Mouse (Mus musculus): ENCODE measurements around the gene Nr1h2.

Gene Nr1h2

DNA sequence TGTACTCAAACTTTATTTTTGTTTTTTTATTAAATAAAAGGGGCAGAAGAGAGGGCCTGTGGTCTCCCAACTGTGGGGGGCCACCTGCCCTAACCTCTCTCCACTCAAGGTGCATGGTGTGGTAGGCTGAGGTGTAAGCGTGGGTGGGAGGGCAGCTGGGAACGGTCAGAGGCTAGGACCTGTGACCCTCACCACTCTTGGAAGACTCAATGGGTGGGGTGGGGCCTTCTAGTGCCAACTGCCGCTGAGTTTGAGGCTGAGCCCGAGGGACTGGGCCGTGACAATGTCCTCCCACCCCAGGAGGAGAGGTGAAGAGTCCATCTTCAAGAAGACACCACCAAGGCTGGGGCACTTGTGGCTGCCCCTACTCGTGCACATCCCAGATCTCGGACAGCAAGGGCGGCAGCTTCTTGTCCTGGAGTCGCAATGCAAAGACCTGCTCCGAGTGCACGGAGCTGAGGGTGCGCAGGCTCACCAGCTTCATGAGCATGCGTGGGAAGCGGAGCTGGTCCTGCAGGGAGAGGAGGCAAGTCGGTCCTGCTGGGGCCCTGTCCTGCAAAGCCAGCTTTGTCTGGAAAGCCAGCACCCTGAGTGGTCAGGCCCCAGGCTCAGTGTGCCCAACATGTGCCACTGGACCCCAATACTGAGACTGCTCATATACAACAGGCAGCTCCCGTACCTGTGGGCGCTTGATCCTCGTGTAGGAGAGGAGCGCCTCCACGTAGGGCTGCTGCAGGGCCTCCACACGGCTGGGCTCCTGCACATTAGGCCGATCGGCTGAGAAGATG is 3.9 kb downstream of the Nr1h2 start:
- no peak for DNase-seq (ENCODE audit: low spot score in 2 of 2)

DNA sequence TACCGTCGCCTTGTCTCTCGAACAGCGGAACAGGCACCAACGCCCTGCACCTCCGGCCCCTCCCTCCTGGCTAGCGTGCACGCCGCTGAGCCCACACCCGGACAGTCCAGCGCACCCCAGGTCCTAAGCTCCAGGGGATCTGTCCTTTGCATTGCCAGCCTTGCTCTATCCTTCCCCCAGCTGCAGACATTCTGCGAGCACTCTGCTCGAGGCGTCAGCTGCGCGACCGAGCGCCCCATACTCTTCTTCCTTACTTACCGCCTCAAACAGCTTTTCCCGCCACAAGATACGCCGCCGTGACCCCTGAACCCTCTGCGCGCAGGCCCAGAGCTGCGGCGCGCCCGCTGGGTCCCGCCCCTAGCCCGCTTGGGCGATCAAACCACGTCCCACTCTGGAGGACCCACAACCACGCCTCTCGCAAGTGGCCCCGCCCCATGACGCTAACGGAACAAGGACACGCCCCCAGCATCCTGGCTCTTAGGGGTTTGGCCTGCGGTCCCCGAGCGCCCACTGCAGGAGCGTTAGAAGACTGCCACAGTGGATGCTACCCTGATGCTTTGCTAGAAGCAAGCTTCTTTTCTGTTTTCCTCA is 5.2 kb downstream of the Nr1h2 start, which contains the start of gene Pold1:
Gene Pold1 (minus strand): TSS at position 353 of the 591 bp plus-strand sequence.
- peak; percentile 99 for DNase-seq (ENCODE audit: low spot score in 2 of 2)

DNA sequence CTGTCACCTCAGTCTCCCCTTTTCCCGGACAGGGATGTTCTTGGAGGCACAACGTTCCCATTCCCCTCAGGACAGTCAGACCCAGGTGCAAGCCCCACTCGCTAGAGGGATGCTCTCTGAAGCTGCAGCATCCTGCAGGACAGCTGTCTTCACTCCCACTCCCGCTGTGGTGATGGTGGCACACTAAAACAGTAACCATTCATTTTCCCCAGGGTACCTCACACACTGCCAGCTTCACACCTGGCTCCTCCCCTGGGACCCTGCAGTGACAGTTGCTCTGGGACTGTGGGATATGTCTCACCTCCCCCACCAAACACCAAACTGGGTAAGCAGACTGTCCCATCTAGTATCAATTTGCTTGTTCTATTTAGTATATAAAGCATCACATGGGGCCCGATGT is 6.0 kb downstream of the Nr1h2 start:
- no peak for DNase-seq (ENCODE audit: low spot score in 2 of 2)

DNA sequence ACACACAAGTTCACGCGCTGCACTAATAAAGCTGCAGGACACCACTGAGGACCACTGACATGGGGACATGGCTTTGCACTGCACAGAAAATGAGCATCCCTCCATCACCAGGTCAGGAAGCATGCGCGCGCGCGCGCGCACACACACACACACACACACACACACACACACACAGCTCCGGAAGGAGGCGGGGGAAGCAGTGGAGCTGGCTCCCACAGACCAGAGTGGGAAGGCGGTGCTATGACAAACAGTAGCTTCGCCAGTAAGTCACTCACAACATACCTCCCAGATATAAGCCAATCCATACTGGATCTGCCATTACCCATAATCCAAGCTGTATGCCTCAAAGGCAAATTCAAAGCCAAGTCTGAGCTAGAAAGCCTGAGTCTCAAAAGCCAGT is 6.7 kb downstream of the Nr1h2 start:
- DNase-seq (ENCODE audit: low spot score in 2 of 2), result no peak

DNA sequence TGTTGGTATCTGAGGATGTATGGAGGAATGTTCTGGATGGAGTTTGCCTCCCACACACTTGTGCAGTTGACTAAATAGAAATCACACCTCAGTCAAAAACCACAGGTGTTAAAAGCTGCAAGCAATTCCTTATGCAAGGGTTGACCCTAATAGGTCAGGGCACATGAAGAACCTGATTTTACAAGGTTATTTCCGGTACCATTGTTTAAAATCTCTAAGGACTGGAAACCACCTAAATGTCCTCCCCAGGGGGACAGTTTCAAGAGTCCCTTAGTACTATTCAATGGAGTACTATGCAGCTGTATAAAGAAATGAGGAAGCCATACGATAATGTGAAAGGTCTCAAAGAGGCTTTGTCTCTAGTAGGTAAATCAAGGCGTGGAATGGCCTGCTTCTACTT is 7.5 kb downstream of the Nr1h2 start:
- DNase-seq (ENCODE audit: low spot score in 2 of 2), result no peak

DNA sequence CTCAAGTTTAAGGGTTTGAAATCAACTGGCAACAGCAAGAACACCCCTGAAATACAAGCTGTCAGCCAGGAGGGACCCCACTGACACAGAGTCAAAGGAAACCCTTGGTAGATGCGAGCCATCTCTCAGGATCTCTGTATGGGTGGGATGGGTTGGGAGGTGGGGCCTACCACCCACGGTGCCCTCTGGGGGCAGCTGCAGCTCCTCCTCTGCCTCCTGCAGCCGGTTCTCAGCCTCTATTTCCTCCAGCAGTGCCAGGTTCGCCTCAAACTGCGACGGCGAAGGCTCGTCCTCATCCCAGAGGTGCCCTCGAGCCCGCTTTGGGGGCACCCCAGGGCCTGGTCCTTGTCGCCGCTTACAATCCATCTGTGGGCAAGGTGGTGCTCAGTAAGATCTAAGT is 10.7 kb downstream of the Nr1h2 start:
- no peak for DNase-seq (ENCODE audit: low spot score in 2 of 2)

DNA sequence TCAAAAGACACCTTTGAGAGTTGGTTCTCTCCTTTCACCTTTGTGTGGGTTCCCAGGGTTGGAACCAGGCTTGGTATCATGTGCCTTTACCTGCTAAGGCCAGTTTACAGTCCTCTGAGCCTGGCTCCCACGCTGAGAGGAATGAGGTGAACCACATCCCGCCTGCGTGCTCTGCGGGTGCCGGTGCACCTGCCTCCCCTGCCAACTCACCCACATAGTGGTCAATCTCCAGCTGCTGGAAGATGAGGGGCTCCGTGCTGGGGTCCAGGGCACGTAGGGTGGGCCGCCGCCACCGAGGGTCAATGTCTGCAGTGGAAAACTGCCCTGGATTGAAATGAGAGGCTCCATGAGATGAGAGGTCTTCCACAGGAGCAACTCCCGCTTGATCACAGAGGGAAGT is 11.2 kb downstream of the Nr1h2 start:
- DNase-seq (ENCODE audit: low spot score in 2 of 2), result no peak

DNA sequence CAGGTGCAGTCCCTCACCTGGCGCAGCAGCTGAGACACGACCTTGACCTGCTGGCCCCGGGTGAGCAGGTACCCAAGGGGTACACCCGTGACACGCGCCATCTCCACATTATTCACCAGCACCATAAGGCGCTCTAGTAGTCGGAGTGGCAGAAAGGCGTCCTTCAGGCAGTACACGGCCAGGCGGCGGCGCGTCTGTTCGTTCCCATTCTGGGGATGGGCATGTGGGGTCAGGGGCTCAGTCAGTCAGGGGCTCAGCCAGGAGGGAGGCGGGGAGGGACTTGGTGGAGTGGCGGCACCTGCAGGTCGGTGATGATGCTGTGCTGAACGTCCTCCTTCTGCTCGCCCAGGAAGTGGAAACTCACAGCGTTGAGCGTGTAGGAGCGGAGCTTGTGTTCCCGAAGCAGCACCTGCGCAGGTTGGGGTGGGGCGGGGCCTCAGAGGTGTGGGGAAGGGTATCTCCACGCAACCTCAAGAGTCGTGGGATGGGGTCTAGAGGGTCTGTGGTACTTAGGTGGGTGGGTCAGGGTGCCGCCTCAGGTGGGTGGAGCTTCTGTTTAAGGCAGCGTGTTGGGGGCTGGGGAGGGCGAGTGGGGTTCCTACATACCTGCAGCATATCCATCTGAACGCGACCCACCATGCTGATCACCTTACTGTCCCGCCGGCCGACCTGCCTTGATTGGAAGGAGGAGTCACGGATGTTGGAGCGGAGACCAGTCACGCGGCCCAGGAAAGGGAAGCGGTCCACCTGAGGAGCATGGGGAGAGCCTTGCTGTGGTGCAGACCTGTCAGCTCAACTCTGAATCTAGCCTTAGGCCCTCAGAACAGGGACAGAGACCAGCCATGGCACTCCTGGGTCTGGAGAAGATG is 14.8 kb downstream of the Nr1h2 start:
- no peak for DNase-seq (ENCODE audit: low spot score in 2 of 2)

DNA sequence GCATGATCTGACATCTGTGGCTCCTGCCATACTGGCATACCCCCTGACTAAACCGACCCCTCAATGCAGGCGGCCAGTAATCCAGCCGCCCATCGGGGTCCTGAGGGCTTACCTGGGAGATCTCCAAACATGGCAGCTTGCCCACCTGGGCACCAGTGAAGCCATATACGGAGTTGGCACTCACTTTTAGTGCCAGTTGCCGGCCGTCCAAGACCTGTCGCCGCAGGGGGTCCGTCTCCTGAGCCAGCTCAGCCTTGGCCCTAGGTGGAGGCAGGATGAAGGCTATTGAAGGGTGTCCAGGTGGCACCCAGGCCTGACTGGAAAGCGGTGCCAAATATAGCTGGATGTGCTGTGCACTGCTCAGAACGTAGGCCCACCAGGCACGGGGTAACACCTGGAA is 16.3 kb downstream of the Nr1h2 start:
- DNase-seq (ENCODE audit: low spot score in 2 of 2), result no peak

DNA sequence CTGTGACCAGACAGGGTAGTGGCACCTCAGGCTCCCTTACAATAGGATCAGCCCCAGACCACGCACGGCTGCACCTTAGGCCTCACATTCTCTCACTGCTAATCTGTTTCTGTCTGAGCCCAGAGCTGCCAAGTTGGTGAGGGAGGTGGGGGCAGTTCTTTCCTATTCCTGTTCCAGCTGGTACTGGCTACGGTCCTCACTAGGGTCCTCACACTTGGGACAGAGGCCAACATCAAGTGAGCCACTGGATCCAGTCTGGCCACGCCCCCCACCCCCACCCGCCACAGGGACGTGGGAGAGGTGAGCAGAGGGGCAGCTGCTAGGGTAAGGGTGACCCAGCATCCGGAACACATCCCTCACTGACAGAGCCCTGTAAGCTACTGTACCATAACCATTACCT is 16.7 kb downstream of the Nr1h2 start:
- no peak for DNase-seq (ENCODE audit: low spot score in 2 of 2)

DNA sequence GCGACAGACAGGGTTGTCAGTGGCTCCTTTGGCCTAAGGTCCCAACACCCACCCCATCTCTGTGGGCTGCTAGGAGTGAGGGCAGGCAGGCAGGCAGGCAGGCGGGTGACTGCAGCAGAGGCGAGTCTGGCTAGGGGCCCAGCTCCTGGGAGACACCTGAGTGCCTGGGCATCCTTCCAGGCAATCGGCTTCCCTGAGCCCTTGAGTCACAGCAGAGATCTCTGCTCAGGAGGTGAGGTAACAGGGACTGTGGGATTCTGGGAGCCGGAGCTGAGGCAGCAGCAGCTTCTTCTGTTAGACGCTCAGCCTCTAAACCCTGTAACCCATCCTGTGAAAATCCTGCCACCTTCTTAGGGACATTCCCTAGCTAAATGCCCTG is 17.2 kb downstream of the Nr1h2 start:
- DNase-seq (ENCODE audit: low spot score in 2 of 2), result peak in 1 of 2 experiments; percentile 40

DNA sequence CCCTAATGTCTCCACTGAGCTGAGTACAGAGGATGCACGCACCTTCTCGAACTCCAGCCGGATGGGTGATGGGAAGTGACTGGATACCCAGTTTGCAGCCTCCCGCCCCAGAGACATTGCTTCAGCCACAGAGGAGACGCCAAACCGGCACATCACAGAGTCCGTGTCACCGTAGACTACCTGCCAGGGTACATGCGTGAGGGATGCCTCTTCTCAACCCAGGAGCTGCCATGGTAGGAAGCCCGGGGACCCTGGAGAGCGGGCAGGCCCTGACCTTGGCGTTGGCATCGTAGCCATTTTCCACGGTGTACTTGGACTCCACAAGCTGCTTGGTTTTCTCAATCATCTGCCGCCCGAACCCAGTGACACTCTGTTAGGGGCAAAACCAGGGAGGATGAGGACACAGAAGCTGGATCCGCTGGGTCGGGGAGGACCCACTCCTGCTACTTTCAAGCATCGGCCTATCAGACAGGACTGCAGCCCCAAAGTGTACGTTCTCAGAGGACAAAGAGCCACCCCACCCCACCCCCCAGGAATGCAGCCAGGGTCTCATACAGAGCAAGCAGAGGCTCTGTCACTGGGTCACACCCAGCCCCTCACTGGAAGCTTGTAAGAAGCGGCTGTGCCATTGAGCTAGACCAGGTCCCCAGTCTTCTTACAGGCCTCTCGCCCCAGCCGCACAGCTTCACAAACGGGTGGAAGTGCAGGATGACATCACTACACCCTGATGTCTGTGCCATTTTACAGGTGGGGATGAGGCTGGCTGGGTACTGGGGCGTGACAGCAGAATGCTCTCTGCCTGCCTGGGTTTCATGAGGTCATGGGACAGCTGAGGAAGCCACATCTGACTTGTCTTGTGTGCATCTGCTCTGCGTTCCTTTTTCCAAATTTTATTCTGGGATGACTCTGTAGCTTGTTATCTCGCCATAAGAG is 17.8 kb downstream of the Nr1h2 start:
- DNase-seq (ENCODE audit: low spot score in 2 of 2), result no peak

DNA sequence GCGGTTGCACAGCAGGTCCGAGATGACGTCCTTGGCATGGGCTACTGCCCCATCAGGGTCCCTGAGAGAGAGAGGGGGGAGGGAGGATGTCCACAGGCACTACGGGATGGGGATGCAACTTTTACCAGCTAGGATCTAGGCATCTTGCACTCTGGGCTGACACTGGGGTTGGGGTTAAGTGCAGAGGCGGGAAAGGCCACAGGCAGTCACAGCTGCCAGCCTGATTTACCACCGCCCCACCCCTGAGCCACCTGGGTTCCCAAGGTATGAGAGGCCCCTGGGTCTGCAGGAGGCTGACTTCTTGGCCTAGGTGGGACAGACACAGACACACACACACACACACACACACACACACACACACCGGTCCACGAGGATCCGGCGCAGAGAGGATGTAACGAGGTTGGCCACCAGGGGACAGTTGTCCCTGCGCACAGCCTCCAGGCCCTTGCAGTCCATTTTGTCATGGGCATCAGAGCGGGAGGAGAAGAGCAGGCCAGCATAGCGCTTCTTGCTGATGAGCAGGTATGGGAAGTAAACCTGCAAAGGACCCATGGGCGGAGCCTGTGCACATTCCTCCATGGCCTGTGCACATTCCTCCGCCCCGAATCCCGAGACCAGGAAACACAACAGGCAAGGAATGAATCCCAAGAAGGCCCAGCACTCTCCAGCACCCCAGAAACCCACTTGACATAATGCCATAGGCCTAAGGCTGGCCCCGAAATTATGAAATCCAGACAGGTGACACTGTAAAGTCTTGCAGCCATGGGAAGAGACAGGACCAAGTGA is 18.9 kb downstream of the Nr1h2 start:
- no peak for DNase-seq (ENCODE audit: low spot score in 2 of 2)

DNA sequence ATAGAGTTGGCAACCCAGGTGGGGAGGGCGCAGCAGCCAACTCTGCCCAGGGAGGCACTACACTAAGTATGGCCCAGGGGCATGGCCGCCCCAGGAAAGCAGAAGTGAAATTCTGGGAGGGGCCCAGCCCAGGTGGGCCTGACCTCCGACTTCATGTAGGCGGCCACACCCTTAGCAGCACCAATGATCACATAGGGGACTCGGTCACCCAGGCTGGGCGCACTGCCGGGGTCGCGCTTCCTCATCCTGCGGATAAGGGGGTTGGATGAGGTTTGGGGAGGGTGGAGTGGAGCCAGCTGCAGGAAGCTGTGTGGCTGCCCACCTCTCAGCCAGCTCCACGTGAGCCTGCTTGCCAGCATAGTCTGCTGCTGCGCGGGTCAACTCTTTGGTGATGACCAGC is 19.5 kb downstream of the Nr1h2 start:
- no peak for DNase-seq (ENCODE audit: low spot score in 2 of 2)

DNA sequence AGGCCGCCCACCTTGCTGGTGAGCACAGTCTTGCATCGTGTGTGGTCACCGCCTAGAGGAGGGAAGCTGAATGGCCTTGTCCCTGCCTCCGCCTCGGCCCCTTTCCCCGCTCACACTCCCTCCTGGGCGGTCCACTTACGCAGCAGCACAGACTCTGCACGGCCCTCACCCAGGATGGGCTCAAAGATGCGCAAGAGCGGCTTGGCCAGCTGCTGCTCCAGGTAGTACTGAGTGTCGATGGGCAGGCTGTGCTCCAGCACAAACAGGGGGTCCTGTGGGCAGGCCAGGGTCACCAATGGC is 20.1 kb downstream of the Nr1h2 start:
- DNase-seq (ENCODE audit: low spot score in 2 of 2), result no peak

DNA sequence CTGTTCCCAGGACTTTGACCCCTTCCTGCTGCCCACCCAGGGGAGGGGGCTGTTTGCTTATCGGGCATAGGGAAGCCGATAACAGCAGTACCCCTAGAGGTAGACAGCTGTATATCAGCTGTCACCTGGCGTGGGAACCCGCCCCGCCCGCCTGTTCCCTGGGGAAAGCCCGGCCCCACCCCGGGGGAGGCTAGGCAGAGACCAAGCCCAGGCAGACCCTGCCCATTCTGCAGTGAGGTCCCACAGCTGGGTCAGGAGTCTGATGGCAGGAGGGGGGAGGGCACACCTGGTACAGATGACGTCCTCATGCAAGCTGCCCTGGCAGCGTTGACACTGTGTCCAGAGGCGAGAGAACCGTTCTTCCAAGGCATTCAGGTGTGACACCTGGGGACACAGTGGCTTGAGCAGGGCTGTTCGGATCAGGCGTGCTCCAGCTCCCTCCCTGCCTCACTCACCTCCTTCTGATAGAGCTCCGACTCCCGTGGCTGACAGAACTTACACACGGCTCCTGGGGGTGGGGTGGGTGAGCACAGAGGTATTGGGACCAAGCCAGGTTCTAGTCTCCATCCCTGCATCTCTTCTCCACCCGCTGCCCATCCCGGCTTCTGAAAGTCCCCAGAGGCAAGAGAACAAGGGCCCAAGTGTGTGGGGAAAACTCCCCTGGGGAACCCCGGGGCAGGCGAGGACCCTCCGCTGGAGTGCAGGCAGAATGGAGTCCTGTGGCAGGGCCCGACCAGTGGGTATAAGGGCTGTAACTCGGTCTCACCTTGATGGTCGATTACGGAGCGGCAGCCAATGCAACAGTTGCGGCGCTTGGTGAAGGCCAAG is 20.6 kb downstream of the Nr1h2 start:
- no peak for DNase-seq (ENCODE audit: low spot score in 2 of 2)

DNA sequence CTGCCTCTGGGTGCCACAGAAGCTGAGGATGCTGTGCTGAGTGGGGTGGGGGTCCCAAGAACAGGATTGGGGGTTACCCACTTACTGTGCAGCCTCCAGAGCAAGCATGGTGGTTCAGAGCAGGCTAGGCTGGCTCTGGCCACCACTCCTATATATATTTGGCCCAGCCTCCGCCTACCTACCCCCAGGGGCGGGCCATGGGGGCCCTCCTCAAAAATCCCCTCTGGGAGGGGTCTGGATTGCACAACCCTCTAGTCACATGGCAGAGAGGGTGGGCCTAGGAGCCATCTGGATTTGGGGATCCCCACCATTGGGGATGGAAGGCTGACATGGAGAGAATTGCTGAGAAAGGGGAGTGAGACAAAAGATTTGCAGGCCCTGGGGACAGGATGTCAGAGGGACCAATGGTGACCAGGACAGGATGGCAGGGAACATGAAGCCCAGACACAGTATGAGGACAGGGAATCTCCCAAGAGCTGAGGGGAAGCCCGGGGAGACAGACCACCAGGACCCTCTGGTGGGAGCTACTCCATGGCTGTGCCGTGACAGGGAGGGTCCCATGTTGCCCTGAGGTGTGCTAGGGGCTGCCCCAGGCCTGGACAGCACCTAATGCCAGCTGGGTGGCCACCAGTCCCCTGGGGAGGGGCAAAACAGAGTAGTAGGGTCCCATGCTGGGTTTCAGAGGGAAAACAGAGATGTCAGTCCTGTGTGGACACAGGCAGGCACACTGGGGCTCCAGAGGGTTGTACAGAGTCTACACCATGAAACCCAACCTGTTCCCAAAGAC is 21.6 kb downstream of the Nr1h2 start, which contains the start of gene Spib:
Gene Spib (minus strand): TSS at position 126 of the 787 bp plus-strand sequence.
- DNase-seq (ENCODE audit: low spot score in 2 of 2), result no peak

DNA sequence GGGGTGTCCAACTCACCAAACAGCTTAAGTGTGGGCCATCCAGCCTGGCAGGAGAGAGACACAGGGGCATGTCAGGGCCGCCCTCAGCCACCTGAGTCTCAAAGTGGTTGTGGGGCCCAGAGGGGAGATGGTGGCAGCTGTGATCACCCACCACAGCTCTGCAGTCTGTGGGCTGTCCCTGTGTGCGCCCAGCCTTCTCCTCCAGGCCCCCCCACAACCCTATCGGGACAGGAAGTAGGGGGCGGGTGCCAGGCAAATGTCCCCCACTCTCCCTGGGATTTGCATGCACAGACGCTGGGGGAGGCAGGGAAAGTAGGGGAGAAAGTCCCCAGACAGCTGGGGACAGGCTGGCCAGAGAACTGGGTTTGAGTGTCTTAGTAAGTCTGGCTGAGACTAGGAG is 22.5 kb downstream of the Nr1h2 start:
- no peak for DNase-seq (ENCODE audit: low spot score in 2 of 2)

DNA sequence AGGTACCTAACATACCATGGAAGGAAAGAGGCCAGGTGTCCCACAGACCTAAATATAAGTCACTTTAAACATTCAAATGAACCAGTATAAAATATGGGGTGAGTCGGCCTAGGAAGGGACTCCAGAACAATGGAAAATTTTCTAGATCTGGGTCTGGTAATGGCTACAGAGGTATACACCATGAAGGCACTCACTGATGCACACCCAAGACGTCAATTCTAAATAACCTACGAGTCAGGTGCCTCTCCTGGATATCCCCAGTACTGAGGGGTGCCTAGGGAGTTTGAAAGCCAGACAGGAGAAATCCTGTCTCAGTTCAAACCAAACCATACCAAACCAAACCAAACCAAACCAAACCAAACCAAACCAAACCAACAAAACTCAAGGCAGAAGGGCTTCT is 23.2 kb downstream of the Nr1h2 start:
- no peak for DNase-seq (ENCODE audit: low spot score in 2 of 2)
